Mouse (Mus musculus) forebrain, embryonic 13.5 days (tissue): Measurements from ENCODE around the gene Cep290. TPM values are rescaled to one million over a fixed set of nuclear protein-coding genes. Genes with fewer than 3 reads are reported as not detected.

Experiments used
- ATAC-seq: fragments of 200-750 bp; cut with Nextera tagmentation; 2 replicates; pipeline ENCODE4 v1.8.0; 2017
- H3K27ac ChIP-seq: fragments of 300-500 bp; sonication (generic); 2 replicates; pipeline ENCODE4 v1.5.1; 2015; ENCODE audit warnings: inconsistent platforms, mild to moderate bottlenecking, moderate library complexity
- H3K27me3 ChIP-seq: fragments of 300-500 bp; sonication (generic); 2 replicates; pipeline ENCODE4 v1.6.1; 2015; ENCODE audit warnings: mild to moderate bottlenecking, inconsistent platforms
- H3K36me3 ChIP-seq: fragments of 300-500 bp; sonication (generic); 2 replicates; pipeline ENCODE4 v1.6.1; 2015; ENCODE audit warnings: mild to moderate bottlenecking, inconsistent platforms; ENCODE audit not compliant: poor library complexity, severe bottlenecking
- H3K4me1 ChIP-seq: fragments of 300-500 bp; sonication (generic); 2 replicates; pipeline ENCODE4 v1.6.1; 2015; ENCODE audit warnings: inconsistent platforms
- H3K4me2 ChIP-seq: fragments of 300-500 bp; sonication (generic); 2 replicates; pipeline ENCODE4 v1.6.1; 2015; ENCODE audit warnings: inconsistent platforms, mild to moderate bottlenecking, moderate library complexity
- H3K4me3 ChIP-seq: fragments of 300-500 bp; sonication (generic); 2 replicates; pipeline ENCODE4 v1.5.1; 2015; ENCODE audit warnings: mild to moderate bottlenecking, inconsistent platforms
- H3K9ac ChIP-seq: fragments of 300-500 bp; sonication (generic); 2 replicates; pipeline ENCODE4 v1.6.1; 2015; ENCODE audit warnings: mild to moderate bottlenecking, inconsistent platforms
- H3K9me3 ChIP-seq: fragments of 300-500 bp; sonication (generic); replicated peaks from 2 replicates; pipeline ENCODE4 v1.6.1; 2016; ENCODE audit warnings: inconsistent platforms
- WGBS: fragments of 180-500 bp; shearing (Covaris S2); methylation state at CpG from one replicate; pipeline ENCODE4 v1.1.7; 2015; 5-methylcytosine and 5-hydroxymethylcytosine counted together
- polyA plus RNA-seq: library from polyadenylated mRNA; unstranded; fragments of >200 nt; fragmentation: Nextera tagmentation; extraction: Ambion mirVana; gene quantifications from 2 replicates; pipeline ENCODE4 v1.2.1, GENCODE M21; 2015

The Cep290 gene
- polyA plus RNA-seq, 1 experiment from 2014 or later: 8.3 TPM

DNA sequence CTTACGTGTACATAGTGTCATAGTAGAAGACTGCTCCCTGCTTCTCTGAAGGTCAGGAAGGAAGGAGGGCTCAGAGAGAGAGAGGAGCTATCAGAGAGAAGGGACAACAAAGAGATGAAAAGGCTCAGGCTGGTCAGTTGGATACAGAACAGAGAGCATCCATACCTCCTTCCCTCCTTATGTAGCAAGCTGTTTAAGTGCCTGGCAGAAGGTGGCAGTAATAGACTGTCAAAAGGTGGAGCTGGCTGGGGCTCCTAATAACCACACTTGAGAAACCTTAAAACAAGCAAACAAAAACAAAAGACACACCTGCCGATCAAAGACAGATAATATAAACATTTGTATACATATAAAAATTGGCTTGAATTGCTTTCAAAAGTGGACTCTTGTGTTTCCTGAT is 116.9 kb downstream of the Cep290 start:
- Histone ChIP-seq H3K36me3 (no peaks in the 10 kb centered on the region), H3K9ac (no peak overlapping the region), H3K27me3 (no peaks in the 10 kb centered on the region), H3K4me3 (no peak overlapping the region), H3K4me2 (no peak overlapping the region), H3K9me3 (no peaks in the 10 kb centered on the region), H3K4me1 (no peaks in the 10 kb centered on the region), H3K27ac (no peak overlapping the region)
- 65% methylated on average over 2 of the region's 2 CpGs for WGBS
- ATAC-seq: peak; percentile 62

DNA sequence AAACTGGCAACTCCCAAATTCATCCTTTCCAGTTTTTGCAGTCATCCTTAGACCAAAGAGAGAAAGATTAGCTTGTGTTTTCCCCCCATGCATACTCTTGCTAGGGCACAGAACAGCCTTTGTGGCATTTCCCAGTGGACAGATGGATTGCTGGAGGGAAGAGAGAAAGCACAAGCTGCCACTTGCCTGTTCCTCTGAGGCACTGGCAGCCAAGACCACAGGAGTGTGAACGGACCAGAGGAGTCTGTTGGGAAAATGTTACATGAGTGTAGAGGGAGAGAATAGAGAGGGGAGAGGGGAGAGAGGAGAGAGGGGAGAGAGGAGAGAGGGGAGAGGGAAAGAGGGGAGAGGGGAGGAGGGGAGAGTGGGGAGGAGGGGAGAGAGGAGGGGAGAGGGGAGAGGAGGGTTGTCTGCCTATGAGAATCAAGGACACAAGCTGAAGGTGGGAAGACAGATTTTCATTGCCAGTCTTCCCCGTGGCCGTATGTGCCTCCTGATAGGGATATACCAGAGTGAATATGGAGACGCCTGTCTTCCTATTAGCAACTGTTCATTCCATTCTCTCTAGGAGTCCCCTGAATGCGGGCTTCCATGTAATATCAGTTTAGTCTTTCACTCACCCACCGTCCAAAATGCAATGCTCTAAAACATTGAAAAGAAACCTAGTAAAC is 130.0 kb downstream of the Cep290 start:
- Histone ChIP-seq H3K27me3 (no peaks in the 10 kb centered on the region), H3K4me2 (no peak overlapping the region), H3K27ac (no peak overlapping the region), H3K36me3 (no peaks in the 10 kb centered on the region), H3K4me3 (no peak overlapping the region), H3K9me3 (no peaks in the 10 kb centered on the region), H3K4me1 (no peaks in the 10 kb centered on the region), H3K9ac (no peak overlapping the region)
- ATAC-seq: peak; percentile 90
- WGBS: 70% methylated on average over 6 of the region's 6 CpGs

DNA sequence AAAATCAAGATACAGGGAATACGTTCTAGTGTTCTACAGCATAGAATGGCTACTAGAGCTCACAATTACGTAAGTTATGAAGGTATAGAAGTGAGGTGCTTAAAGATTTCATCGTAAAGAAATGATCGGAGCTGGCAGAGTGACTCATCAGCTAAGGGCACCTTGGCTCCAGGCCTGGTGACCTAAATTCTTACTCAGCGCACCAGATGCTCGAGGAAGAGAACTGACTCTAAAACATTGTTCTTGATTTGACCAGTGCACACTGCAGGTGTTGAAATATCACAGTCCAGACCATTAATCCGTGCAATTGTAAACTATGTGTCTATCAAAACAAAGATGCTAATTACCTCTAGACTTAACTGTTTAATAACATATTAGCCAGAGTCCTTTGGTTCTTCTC is 132.1 kb downstream of the Cep290 start:
- no peaks in the 10 kb centered on the region for H3K4me1 ChIP-seq
- no peak overlapping the region for H3K9ac ChIP-seq
- no peak overlapping the region for H3K27ac ChIP-seq
- H3K27me3 ChIP-seq: no peaks in the 10 kb centered on the region
- H3K9me3 ChIP-seq: no peaks in the 10 kb centered on the region
- no peak for ATAC-seq
- WGBS: 89% methylated on average over 7 of the region's 7 CpGs
- no peaks in the 10 kb centered on the region for H3K36me3 ChIP-seq
- no peak overlapping the region for H3K4me3 ChIP-seq
- no peak overlapping the region for H3K4me2 ChIP-seq

DNA sequence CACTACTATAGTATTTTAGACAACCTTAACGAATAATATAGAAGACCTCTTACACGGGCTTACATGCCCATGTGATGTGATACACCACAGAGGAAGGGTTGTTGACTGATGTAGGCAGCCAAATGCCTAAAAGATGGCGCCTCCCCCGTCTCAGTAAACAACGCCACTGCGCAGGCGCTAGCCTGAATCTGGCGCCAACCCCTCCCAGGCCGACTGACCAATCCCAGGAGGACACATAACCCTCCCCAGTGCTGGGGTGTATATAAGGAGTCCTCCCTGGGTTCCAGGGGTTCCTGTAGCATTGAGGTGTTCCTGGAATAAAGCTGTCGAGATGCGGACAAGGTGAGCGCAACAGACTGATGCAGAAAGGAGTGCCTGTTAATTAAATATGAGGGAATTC is 132.7 kb downstream of the Cep290 start:
- Histone ChIP-seq H3K4me2 (no peak overlapping the region), H3K4me3 (no peak overlapping the region), H3K36me3 (no peaks in the 10 kb centered on the region), H3K4me1 (no peaks in the 10 kb centered on the region), H3K27me3 (no peaks in the 10 kb centered on the region), H3K9me3 (no peaks in the 10 kb centered on the region), H3K27ac (no peak overlapping the region), H3K9ac (no peak overlapping the region)
- WGBS: 95% methylated on average over 12 of the region's 12 CpGs
- no peak for ATAC-seq

DNA sequence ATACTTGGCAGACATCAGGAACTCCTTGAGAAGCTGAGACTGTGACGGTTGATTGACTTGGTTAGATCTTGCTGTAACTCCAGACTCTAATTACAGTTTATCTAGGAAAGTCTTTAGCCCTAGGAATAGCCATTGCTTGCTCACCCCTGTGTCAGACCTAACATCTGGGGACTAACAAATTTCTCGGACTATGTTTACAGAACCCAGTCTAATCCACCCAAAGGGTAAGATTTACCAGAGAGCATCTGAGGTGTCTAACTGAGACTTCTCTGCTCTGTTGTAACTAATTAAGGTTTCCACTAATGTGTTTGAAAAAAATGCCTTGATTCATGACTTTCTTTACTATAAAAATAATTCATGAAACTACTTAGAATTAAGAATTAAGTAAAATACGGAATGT is 135.1 kb downstream of the Cep290 start:
- ATAC-seq: no peak
- H3K9me3 ChIP-seq: no peaks in the 10 kb centered on the region
- H3K4me3 ChIP-seq: no peak overlapping the region
- H3K4me1 ChIP-seq: no peaks in the 10 kb centered on the region
- H3K36me3 ChIP-seq: no peaks in the 10 kb centered on the region
- H3K27me3 ChIP-seq: no peaks in the 10 kb centered on the region
- no peak overlapping the region for H3K9ac ChIP-seq
- H3K4me2 ChIP-seq: no peak overlapping the region
- WGBS: 87% methylated on average over 3 of the region's 3 CpGs
- H3K27ac ChIP-seq: no peak overlapping the region

Other genes with a start within 250 kb of the Cep290 start
- gene Gm4301, start 151.9 kb upstream of the Cep290 start, polyA plus RNA-seq: not detected in 2 replicates
- not detected in 2 replicates for gene Gm4302, start 146.7 kb upstream of the Cep290 start, polyA plus RNA-seq
- gene Gm4303, start 141.6 kb upstream of the Cep290 start, polyA plus RNA-seq: not detected in 2 replicates
- gene Gm4305, start 136.5 kb upstream of the Cep290 start, polyA plus RNA-seq: not detected in 2 replicates
- gene Gm4307, start 126.2 kb upstream of the Cep290 start, polyA plus RNA-seq: not detected in 2 replicates
- not detected in 2 replicates for gene Gm4312, start 105.0 kb upstream of the Cep290 start, polyA plus RNA-seq
- 11.6 and 13.2 TPM in 2 replicates for gene Tmtc3, start 208 bp upstream of the Cep290 start, polyA plus RNA-seq
- 10.2 and 13.4 TPM in 2 replicates for gene 4930430F08Rik, start 102.9 kb downstream of the Cep290 start, polyA plus RNA-seq
- gene 1700017N19Rik, start 102.9 kb downstream of the Cep290 start, polyA plus RNA-seq: not detected in 2 replicates